Mouse (Mus musculus) spleen, adult 2 months (tissue): ENCODE measurements around the gene Lonrf2. TPM values are rescaled to one million over a fixed set of nuclear protein-coding genes. Genes with fewer than 3 reads are reported as not detected.

Source experiments
- DNase-seq, 2 experiments: peaks; one replicate each; pipeline versions ENCODE4 v3.0.0 to v3.0.0-alpha.2; 2012 to 2021; ENCODE audit warnings: low spot score in 2 of 2, low read depth in 1 of 2
- H3K27ac ChIP-seq: fragments of 200-500 bp; 2 replicates; pipeline ENCODE4 v1.5.1; 2012; ENCODE audit warnings: low read length, inconsistent platforms; ENCODE audit not compliant: insufficient read depth
- H3K27me3 ChIP-seq: fragments of 200-500 bp; 2 replicates; pipeline ENCODE4 v1.6.1; 2012; ENCODE audit warnings: mild to moderate bottlenecking, moderate library complexity, low read length, inconsistent platforms; ENCODE audit not compliant: control insufficient read depth, insufficient read depth
- H3K36me3 ChIP-seq: fragments of 200-500 bp; 2 replicates; pipeline ENCODE4 v1.6.1; 2012; ENCODE audit warnings: mild to moderate bottlenecking, low read length, inconsistent platforms; ENCODE audit not compliant: control insufficient read depth, insufficient read depth
- H3K4me1 ChIP-seq: fragments of 200-500 bp; 2 replicates; pipeline ENCODE4 v1.6.1; 2011; ENCODE audit warnings: inconsistent platforms; ENCODE audit not compliant: control insufficient read depth, insufficient read depth, insufficient read length
- H3K4me3 ChIP-seq: fragments of 200-500 bp; 2 replicates; pipeline ENCODE4 v1.5.1; 2011; ENCODE audit warnings: mild to moderate bottlenecking, inconsistent platforms; ENCODE audit not compliant: insufficient read depth, insufficient read length; ENCODE audit errors: extremely low read depth
- CTCF ChIP-seq: fragments of 200-500 bp; IDR thresholded peaks from 2 replicates; pipeline ENCODE4 v1.5.1; 2011; ENCODE audit warnings: mild to moderate bottlenecking, inconsistent platforms; ENCODE audit not compliant: insufficient read depth, insufficient read length, insufficient replicate concordance; ENCODE audit errors: extremely low read depth
- POLR2A ChIP-seq: fragments of 200-500 bp; IDR thresholded peaks from 2 replicates; pipeline ENCODE4 v1.6.1; 2011; ENCODE audit warnings: low read depth, low read length, inconsistent platforms
- WGBS: fragments of 180-500 bp; shearing (Covaris S2); methylation state at CpG from one replicate; pipeline ENCODE4 v1.1.7; 2018; 5-methylcytosine and 5-hydroxymethylcytosine counted together
- polyA plus RNA-seq: library from polyadenylated mRNA; depleted of rRNA; stranded (reverse); fragments of >200 nt; gene quantifications from 2 replicates; pipeline ENCODE4 v1.2.3, GENCODE M21; 2012

Gene Lonrf2
- polyA plus RNA-seq, 1 experiment, result 0.05 TPM

- no peak overlapping the region for H3K4me3 ChIP-seq
- no peaks in the 10 kb centered on the region; the same call in 1 of the 2 replicates for H3K4me1 ChIP-seq
- no peaks in the 10 kb centered on the region for H3K27me3 ChIP-seq
- TF ChIP-seq CTCF (no peak), POLR2A (no peak)
- WGBS, result 3% methylated on average over 7 of the region's 7 CpGs
- DNase-seq, result peak; percentile 23 to 73
- H3K27ac ChIP-seq, result no peak overlapping the region
- H3K36me3 ChIP-seq, result no peaks in the 10 kb centered on the region
Observed at GRCm38 (mm10) chr1:38777500-38777899, 59.0 kb downstream of the Lonrf2 start.

GRCm38 (mm10) chr1:38775713-38776112, 60.8 kb downstream of the Lonrf2 start:
- TF ChIP-seq POLR2A (no peak), CTCF (no peak)
- no peak overlapping the region for H3K27ac ChIP-seq
- H3K36me3 ChIP-seq, result no peaks in the 10 kb centered on the region
- no peaks in the 10 kb centered on the region; the same call in 1 of the 2 replicates for H3K4me1 ChIP-seq
- DNase-seq, result no peak
- 51% methylated on average over 5 of the region's 5 CpGs for WGBS
- no peaks in the 10 kb centered on the region for H3K27me3 ChIP-seq
- no peak overlapping the region for H3K4me3 ChIP-seq

DNA sequence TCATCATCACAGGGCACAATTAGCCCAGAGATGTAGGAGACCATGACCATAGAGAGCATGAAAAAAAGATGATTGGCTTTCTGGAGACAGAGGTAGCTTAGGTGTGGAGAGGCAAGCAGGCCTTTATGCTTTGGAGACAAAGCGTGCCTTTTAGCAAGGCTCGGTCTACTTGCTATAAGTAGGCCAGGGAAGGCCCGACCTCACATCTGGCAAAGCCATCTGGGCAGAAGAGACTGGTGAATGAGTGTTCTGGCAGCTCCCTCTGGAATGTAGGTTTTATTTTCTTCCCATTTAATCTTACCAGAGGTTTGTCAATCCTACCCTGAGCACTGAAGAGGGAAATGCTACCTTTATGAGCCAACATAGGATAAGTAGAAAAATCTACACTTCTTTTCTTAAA, 65.8 kb downstream of the Lonrf2 start:
- no peaks in the 10 kb centered on the region for H3K27me3 ChIP-seq
- no peaks in the 10 kb centered on the region for H3K4me1 ChIP-seq
- H3K27ac ChIP-seq, result no peak overlapping the region
- DNase-seq, result no peak
- TF ChIP-seq POLR2A (no peak), CTCF (no peak)
- 91% methylated on average over 3 of the region's 3 CpGs for WGBS
- no peak overlapping the region for H3K4me3 ChIP-seq
- H3K36me3 ChIP-seq, result no peaks in the 10 kb centered on the region

- WGBS, result 15% methylated on average over 6 of the region's 6 CpGs
- Histone ChIP-seq H3K27me3 (no peaks in the 10 kb centered on the region), H3K27ac (no peak overlapping the region), H3K4me1 (no peaks in the 10 kb centered on the region), H3K4me3 (no peak overlapping the region), H3K36me3 (no peaks in the 10 kb centered on the region)
- DNase-seq, result peak in 1 of 2 experiments; percentile 66
- TF ChIP-seq POLR2A, result no peak
- peak; percentile 55; the same call in 1 of the 2 replicates for TF ChIP-seq CTCF
Observed at GRCm38 (mm10) chr1:38769920-38770319, 66.6 kb downstream of the Lonrf2 start.

- no peaks in the 10 kb centered on the region for H3K4me1 ChIP-seq
- WGBS, result 21% methylated on average over 11 of the region's 11 CpGs
- peak; percentile 30 to 66 for DNase-seq
Observed at GRCm38 (mm10) chr1:38767812-38768211, 68.7 kb downstream of the Lonrf2 start.

DNA sequence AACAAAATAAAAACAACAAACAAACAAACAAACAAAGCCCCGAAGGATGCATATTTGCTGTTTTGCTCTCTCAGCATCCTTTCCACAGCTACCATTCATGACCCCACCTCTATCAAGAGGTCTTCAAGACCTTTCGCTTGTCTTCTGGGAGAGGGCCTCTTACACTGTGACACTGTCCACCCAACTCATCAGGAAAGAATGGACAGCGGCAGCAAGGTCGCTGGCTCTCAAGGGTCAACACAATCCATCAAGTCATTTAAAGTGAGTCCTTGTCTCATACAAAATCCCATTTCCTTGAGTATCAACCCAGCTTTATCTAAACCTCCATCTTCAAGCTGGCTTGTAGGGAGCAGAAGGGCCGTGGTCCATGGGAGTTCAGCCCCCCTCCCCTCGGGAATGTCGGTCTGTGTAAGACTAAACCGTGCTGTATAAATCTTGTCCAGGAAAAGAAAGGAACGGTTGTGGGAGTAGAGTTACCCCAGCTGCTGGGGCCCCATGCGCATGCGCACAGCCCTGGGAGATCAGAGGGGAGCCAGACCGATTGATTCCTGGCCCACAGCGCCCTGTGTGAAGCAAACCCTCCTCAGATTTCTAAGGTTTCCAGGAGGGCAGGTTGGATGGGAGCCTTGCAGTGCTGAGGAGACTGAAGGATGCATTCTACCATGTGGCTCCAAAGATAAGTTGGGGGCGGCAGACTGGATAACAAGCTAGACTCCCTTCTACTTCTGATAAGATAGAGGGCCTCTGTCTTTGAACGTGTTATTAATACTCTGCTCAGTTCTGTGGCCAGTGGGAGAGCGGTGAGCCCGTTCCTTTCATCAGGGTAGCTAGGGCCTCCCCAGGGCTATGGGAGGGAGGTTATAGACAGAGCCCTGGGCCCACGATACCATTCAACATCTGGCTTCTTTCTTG, 69.6 kb downstream of the Lonrf2 start:
- no peak for DNase-seq
- no peak overlapping the region for H3K27ac ChIP-seq
- TF ChIP-seq POLR2A (no peak), CTCF (no peak)
- no peaks in the 10 kb centered on the region for H3K27me3 ChIP-seq
- no peaks in the 10 kb centered on the region for H3K36me3 ChIP-seq
- H3K4me1 ChIP-seq, result no peaks in the 10 kb centered on the region
- no peak overlapping the region for H3K4me3 ChIP-seq
- 77% methylated on average over 18 of the region's 18 CpGs for WGBS

More at GRCm38 (mm10) chr1:38767812-38768211, 68.7 kb downstream of the Lonrf2 start:
- Histone ChIP-seq H3K27ac (no peak overlapping the region), H3K4me3 (no peak overlapping the region), H3K27me3 (no peaks in the 10 kb centered on the region), H3K36me3 (no peaks in the 10 kb centered on the region)
- TF ChIP-seq CTCF, result peak; percentile 71; the same call in 1 of the 2 replicates
- TF ChIP-seq POLR2A, result no peak

GRCm38 (mm10) chr1:38766254-38766653, 70.3 kb downstream of the Lonrf2 start:
- TF ChIP-seq CTCF (no peak), POLR2A (no peak)
- H3K36me3 ChIP-seq, result no peaks in the 10 kb centered on the region

More at GRCm38 (mm10) chr1:38766254-38766653, 70.3 kb downstream of the Lonrf2 start:
- H3K27me3 ChIP-seq, result no peaks in the 10 kb centered on the region
- H3K4me1 ChIP-seq, result no peaks in the 10 kb centered on the region
- 78% methylated on average over 4 of the region's 4 CpGs for WGBS
- H3K4me3 ChIP-seq, result no peak overlapping the region
- no peak for DNase-seq
- no peak overlapping the region for H3K27ac ChIP-seq
